Mouse (Mus musculus) spleen, adult 2 months (tissue): ENCODE measurements at regions not wholly inside any gene's neighbourhood (a gene's known extent, or its start where the extent isn't known, plus 50 kb on each side); places are given as distances from the start of the nearest gene placed in this dataset.

ENCODE experiments used
- DNase-seq, 2 experiments: peaks; one replicate each; pipeline versions ENCODE4 v3.0.0 to v3.0.0-alpha.2; 2012 to 2021; ENCODE audit warnings: low spot score in 2 of 2, low read depth in 1 of 2
- H3K27ac ChIP-seq: fragments of 200-500 bp; 2 replicates; pipeline ENCODE4 v1.5.1; 2012; ENCODE audit warnings: low read length, inconsistent platforms; ENCODE audit not compliant: insufficient read depth
- H3K27me3 ChIP-seq: fragments of 200-500 bp; 2 replicates; pipeline ENCODE4 v1.6.1; 2012; ENCODE audit warnings: mild to moderate bottlenecking, moderate library complexity, low read length, inconsistent platforms; ENCODE audit not compliant: control insufficient read depth, insufficient read depth
- H3K36me3 ChIP-seq: fragments of 200-500 bp; 2 replicates; pipeline ENCODE4 v1.6.1; 2012; ENCODE audit warnings: mild to moderate bottlenecking, low read length, inconsistent platforms; ENCODE audit not compliant: control insufficient read depth, insufficient read depth
- H3K4me1 ChIP-seq: fragments of 200-500 bp; 2 replicates; pipeline ENCODE4 v1.6.1; 2011; ENCODE audit warnings: inconsistent platforms; ENCODE audit not compliant: control insufficient read depth, insufficient read depth, insufficient read length
- H3K4me3 ChIP-seq: fragments of 200-500 bp; 2 replicates; pipeline ENCODE4 v1.5.1; 2011; ENCODE audit warnings: mild to moderate bottlenecking, inconsistent platforms; ENCODE audit not compliant: insufficient read depth, insufficient read length; ENCODE audit errors: extremely low read depth
- CTCF ChIP-seq: fragments of 200-500 bp; IDR thresholded peaks from 2 replicates; pipeline ENCODE4 v1.5.1; 2011; ENCODE audit warnings: mild to moderate bottlenecking, inconsistent platforms; ENCODE audit not compliant: insufficient read depth, insufficient read length, insufficient replicate concordance; ENCODE audit errors: extremely low read depth
- POLR2A ChIP-seq: fragments of 200-500 bp; IDR thresholded peaks from 2 replicates; pipeline ENCODE4 v1.6.1; 2011; ENCODE audit warnings: low read depth, low read length, inconsistent platforms
- WGBS: fragments of 180-500 bp; shearing (Covaris S2); methylation state at CpG from one replicate; pipeline ENCODE4 v1.1.7; 2018; 5-methylcytosine and 5-hydroxymethylcytosine counted together

- no peaks in the 10 kb centered on the region for H3K27me3 ChIP-seq
- H3K36me3 ChIP-seq: no peaks in the 10 kb centered on the region
- no peak for DNase-seq
- no peak overlapping the region for H3K4me3 ChIP-seq
- peaks cover 20% of the 10 kb centered on the region; the same call in 1 of the 2 replicates for H3K4me1 ChIP-seq
- no peak overlapping the region for H3K27ac ChIP-seq
- 14% methylated on average over 9 of the region's 9 CpGs for WGBS
- TF ChIP-seq CTCF: no peak
- no peak for TF ChIP-seq POLR2A
Observed at GRCm38 (mm10) chr17:31789068-31789583, 66.5 kb downstream of the Sik1 start.

DNA sequence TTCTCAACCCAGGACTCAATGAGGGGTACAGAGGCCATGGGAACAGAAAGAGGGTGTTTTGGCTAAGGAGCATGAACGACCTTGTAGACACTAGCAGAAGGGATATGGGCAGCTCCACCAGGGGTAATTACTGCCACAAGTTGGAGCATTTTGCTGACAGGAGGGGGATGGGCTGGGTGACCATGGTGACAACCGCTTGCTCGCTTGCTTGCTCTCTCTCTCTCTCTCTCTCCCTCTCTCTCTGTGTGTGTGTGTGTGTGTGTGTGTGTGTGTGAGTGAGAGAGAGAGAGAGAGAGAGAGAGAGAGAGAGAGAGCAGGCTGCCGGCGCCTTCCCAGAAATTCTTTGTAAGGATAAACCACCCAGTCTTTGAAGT, 65.7 kb downstream of the Sik1 start:
- WGBS: 40% methylated on average over 5 of the region's 5 CpGs
- Histone ChIP-seq H3K27ac (no peak overlapping the region), H3K36me3 (no peaks in the 10 kb centered on the region), H3K4me3 (no peak overlapping the region), H3K4me1 (peaks cover 20% of the 10 kb centered on the region; the same call in 1 of the 2 replicates), H3K27me3 (no peaks in the 10 kb centered on the region)
- DNase-seq: no peak
- TF ChIP-seq POLR2A (no peak), CTCF (no peak)

DNA sequence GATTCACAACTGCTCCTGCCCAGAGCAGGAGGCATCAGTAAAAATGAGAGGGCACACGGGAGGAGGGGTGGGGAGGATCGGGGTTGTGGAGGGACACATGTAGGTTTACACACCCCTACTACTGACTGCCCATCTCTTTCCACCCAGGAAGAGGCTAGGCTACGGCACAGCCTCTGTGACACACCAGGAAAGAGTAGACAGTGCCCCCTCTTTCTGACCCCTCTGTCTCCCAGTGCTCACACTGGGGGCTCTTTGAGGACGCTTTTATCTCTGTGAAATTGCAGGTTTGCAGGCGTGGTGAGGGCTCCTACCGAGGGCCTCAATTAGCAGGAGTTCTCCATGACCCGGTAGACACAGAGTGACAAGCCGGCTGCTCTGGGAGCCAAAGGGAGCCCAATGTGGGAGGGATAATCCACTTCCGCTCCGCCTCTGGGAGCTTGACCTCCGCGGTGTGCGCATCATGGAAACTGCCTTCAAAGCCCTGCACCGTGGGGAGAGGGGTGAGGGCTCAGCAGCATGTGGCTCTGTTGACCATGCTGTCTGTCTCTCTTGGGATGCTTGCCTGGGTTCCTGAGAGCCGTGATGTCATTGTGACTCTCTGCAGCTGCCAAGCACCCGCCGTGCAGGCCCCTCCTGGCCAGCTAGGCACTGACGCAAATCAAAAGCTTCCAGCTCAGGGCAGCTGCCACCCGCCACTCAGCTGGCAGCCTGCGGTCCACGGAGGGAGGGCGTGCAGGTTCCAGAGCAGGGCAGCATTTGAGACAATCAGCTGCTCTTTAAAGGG, 65.1 kb downstream of the Sik1 start:
- H3K27ac ChIP-seq: no peak overlapping the region; the same call in 1 of the 2 replicates
- H3K4me1 ChIP-seq: peaks cover 20% of the 10 kb centered on the region; the same call in 1 of the 2 replicates
- H3K36me3 ChIP-seq: no peaks in the 10 kb centered on the region
- TF ChIP-seq POLR2A (no peak), CTCF (no peak)
- DNase-seq: peak; percentile 35 to 61
- no peaks in the 10 kb centered on the region for H3K27me3 ChIP-seq
- no peak overlapping the region for H3K4me3 ChIP-seq
- 46% methylated on average over 22 of the region's 22 CpGs for WGBS

DNA sequence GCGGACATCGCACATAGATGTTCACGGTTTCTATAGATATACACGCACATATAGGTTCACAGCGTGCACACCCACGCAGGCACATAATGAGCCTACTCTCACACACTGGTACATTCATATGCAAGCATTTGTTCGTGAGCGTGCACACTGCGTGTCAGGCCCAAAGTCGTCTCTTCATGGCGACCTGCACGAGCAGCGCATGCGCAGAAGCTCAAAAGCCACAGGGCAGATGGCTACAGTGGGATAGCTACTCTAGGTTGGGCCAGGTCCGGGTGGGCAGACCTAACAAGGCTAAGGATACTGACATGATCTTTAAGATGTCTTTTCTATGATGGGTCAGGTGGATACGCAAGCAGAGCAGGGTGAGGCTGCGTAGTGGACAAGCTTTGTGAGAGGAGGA, 63.9 kb downstream of the Sik1 start:
- 93% methylated on average over 17 of the region's 17 CpGs for WGBS
- TF ChIP-seq POLR2A (no peak), CTCF (no peak)
- H3K27ac ChIP-seq: no peak overlapping the region
- H3K36me3 ChIP-seq: no peaks in the 10 kb centered on the region
- H3K4me3 ChIP-seq: no peak overlapping the region
- H3K4me1 ChIP-seq: peaks cover 20% of the 10 kb centered on the region; the same call in 1 of the 2 replicates
- no peaks in the 10 kb centered on the region for H3K27me3 ChIP-seq
- DNase-seq: no peak

DNA sequence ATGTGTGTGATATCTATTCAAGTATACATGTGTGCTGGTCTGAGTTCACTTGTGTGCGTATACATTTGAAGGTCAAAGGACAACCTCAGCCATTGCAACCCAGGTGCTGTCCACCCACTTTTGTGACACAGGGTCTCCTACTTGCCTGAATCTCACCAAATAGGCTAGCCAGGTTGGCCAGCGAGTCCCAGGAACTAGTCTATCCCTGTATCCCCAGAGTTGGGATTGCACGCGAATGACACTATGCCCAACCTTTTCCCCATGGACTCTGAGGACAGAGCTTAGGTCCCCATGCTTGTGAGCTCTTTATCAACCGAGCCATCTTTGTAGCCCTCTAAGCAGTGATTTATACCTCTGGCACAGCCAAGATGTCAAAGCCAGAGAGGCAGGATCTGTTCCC, 62.6 kb downstream of the Sik1 start:
- 85% methylated on average over 5 of the region's 5 CpGs for WGBS
- Histone ChIP-seq H3K36me3 (no peaks in the 10 kb centered on the region), H3K27ac (no peak overlapping the region), H3K4me3 (no peak overlapping the region), H3K4me1 (peaks cover 20% of the 10 kb centered on the region; the same call in 1 of the 2 replicates), H3K27me3 (no peaks in the 10 kb centered on the region)
- TF ChIP-seq POLR2A: no peak
- TF ChIP-seq CTCF: no peak
- DNase-seq: no peak

GRCm38 (mm10) chr17:31793521-31793920, 62.1 kb downstream of the Sik1 start:
- no peak for TF ChIP-seq CTCF
- TF ChIP-seq POLR2A: no peak
- no peaks in the 10 kb centered on the region for H3K27me3 ChIP-seq
- peaks cover 20% of the 10 kb centered on the region; the same call in 1 of the 2 replicates for H3K4me1 ChIP-seq
- no peak overlapping the region for H3K27ac ChIP-seq
- H3K4me3 ChIP-seq: no peak overlapping the region
- 47% methylated on average over 10 of the region's 10 CpGs for WGBS
- no peaks in the 10 kb centered on the region for H3K36me3 ChIP-seq
- DNase-seq: no peak

DNA sequence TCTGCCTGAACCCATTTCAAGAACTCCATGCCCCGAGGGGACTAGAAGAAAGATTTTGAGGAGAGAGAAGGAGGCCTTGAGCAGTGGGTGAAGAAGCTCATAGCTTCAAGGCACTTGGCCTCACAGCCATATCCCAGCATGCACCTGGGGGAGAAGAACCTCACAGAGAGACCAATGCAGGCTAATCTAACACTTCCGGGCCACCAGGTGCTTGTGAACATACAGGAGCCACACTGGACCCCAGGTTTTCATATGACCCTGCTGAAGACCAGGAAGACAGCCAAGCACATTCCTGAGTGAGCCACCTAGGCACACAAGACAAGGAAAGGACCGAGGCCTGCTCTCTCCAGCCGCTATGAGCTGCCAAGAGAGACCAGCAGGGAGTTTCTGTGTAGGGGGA, 61.6 kb downstream of the Sik1 start:
- H3K27me3 ChIP-seq: no peaks in the 10 kb centered on the region
- no peak overlapping the region for H3K27ac ChIP-seq
- peaks cover 18% of the 10 kb centered on the region; the same call in 1 of the 2 replicates for H3K4me1 ChIP-seq
- DNase-seq: no peak
- H3K4me3 ChIP-seq: no peak overlapping the region
- H3K36me3 ChIP-seq: no peaks in the 10 kb centered on the region
- 76% methylated on average over 4 of the region's 4 CpGs for WGBS
- no peak for TF ChIP-seq POLR2A
- no peak for TF ChIP-seq CTCF
